Mouse (Mus musculus): Measurements from ENCODE around the gene Mier1. TPM values are rescaled to one million over a fixed set of nuclear protein-coding genes. Genes with fewer than 3 reads are reported as not detected.

Gene Mier1
- polyA plus RNA-seq, 1 experiment from 2014 or later = 28.8 TPM

- H3K9ac ChIP-seq (ENCODE audit: low read depth, low read length) = no peak overlapping the region
- 86% methylated on average over 1 of the region's 1 CpGs for WGBS
- H3K36me3 ChIP-seq (ENCODE audit: control insufficient read depth, insufficient read depth, low read length) = peaks cover 16% of the 10 kb centered on the region
- no peak overlapping the region for H3K4me3 ChIP-seq (ENCODE audit: low read length)
- peaks cover 7% of the 10 kb centered on the region for H3K4me1 ChIP-seq (ENCODE audit: control insufficient read depth, insufficient read depth, low read depth, low read length)
- no peaks in the 10 kb centered on the region for H3K9me3 ChIP-seq (ENCODE audit: control insufficient read depth, low read length)
- no peaks in the 10 kb centered on the region for H3K27me3 ChIP-seq (replicated peaks; ENCODE audit: control insufficient read depth, insufficient read depth, low read length)
- no peak overlapping the region for H3K4me2 ChIP-seq (ENCODE audit: low read length)
- H3K27ac ChIP-seq (ENCODE audit: low read depth, low read length) = no peak overlapping the region
- ATAC-seq = no peak
These were observed 94.4 kb downstream of the Mier1 start for GRCm38 (mm10) chr4:103208553-103208952.

DNA sequence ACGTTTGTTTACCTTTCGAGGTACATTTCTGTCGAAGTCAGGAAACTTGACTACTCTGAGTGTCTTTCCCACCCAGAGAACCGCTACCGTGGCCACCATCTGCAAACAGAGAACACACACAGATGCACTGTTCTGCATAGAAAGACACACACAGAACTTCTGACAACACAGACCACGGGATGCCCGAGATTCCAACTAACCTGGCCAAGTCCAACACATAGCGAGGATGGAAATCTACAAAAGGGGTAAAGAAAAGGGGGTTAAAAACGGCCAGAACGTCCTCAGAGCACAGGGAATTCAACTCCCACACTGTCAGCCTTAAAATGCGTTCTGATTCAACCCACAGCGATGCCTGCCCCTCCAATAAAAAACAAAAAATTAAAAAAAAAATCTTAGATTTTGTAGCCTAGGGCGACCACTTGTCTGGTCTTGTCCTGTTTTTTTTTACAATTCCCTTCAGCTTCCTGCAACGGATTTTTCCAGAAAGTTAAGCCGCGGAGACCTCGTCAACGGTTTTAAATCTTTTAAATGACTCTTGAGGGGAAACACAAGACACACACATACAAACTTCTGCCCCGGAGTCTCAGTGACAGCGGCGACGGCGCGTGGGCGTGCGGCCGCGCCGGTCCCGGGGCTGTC, 99.8 kb downstream of the Mier1 start:
- no peak for ATAC-seq
- peak overlapping the region; percentile 100 for H3K9ac ChIP-seq (ENCODE audit: low read depth, low read length)
- H3K9me3 ChIP-seq (ENCODE audit: control insufficient read depth, low read length) = no peaks in the 10 kb centered on the region
- peaks cover 13% of the 10 kb centered on the region for H3K4me1 ChIP-seq (ENCODE audit: control insufficient read depth, insufficient read depth, low read depth, low read length)
- H3K36me3 ChIP-seq (ENCODE audit: control insufficient read depth, insufficient read depth, low read length) = peaks cover 3% of the 10 kb centered on the region; the same call in 1 of the 2 replicates
- H3K4me3 ChIP-seq (ENCODE audit: low read length) = peak overlapping the region; percentile 90
- 4% methylated on average over 30 of the region's 30 CpGs for WGBS
- H3K27me3 ChIP-seq (replicated peaks; ENCODE audit: control insufficient read depth, insufficient read depth, low read length) = no peaks in the 10 kb centered on the region
- peak overlapping the region; percentile 100 for H3K27ac ChIP-seq (ENCODE audit: low read depth, low read length)
- H3K4me2 ChIP-seq (ENCODE audit: low read length) = peak overlapping the region; percentile 65

- under 1% methylated on average over 45 of the region's 48 CpGs for WGBS
- Histone ChIP-seq H3K27ac (ENCODE audit: low read depth, low read length) (peak overlapping the region; percentile 100), H3K9ac (ENCODE audit: low read depth, low read length) (peak overlapping the region; percentile 100), H3K4me1 (ENCODE audit: control insufficient read depth, insufficient read depth, low read depth, low read length) (peaks cover 13% of the 10 kb centered on the region), H3K4me2 (ENCODE audit: low read length) (peak overlapping the region; percentile 65), H3K36me3 (ENCODE audit: control insufficient read depth, insufficient read depth, low read length) (peaks cover 3% of the 10 kb centered on the region; the same call in 1 of the 2 replicates), H3K27me3 (replicated peaks; ENCODE audit: control insufficient read depth, insufficient read depth, low read length) (no peaks in the 10 kb centered on the region), H3K4me3 (ENCODE audit: low read length) (peak overlapping the region; percentile 90), H3K9me3 (ENCODE audit: control insufficient read depth, low read length) (no peaks in the 10 kb centered on the region)
- peak; percentile 78 for ATAC-seq
These were observed 100.3 kb downstream of the Mier1 start for GRCm38 (mm10) chr4:103214498-103214924.

Other genes starting within 250 kb of the Mier1 start
- gene Tctex1d1, start 135.8 kb upstream of the Mier1 start, polyA plus RNA-seq (2015; fragmentation: Nextera tagmentation; extraction: Ambion mirVana) = 2.8 and 3.3 TPM in 2 replicates
- gene Insl5, start 87.5 kb upstream of the Mier1 start, polyA plus RNA-seq (2015; fragmentation: Nextera tagmentation; extraction: Ambion mirVana) = 0.32 and 0.69 TPM in 2 replicates
- gene Wdr78, start 165 bp downstream of the Mier1 start, polyA plus RNA-seq (2015; fragmentation: Nextera tagmentation; extraction: Ambion mirVana) = 5.5 and 6.7 TPM in 2 replicates
- 6.9 and 7.5 TPM in 2 replicates for gene Slc35d1, start 100.8 kb downstream of the Mier1 start, polyA plus RNA-seq (2015; fragmentation: Nextera tagmentation; extraction: Ambion mirVana)
- not detected in 2 replicates for gene 4921539E11Rik, start 176.5 kb downstream of the Mier1 start, polyA plus RNA-seq (2015; fragmentation: Nextera tagmentation; extraction: Ambion mirVana)
- gene Oma1, start 199.4 kb downstream of the Mier1 start, polyA plus RNA-seq (2015; fragmentation: Nextera tagmentation; extraction: Ambion mirVana) = 9.3 and 10.9 TPM in 2 replicates